Mouse (Mus musculus) MEL (cell line): ENCODE measurements around the gene Gatb.

Experiments
- CHD1 ChIP-seq: IDR thresholded peaks from 2 replicates; pipeline ENCODE4 v1.6.1; 2012; ENCODE audit warnings: low read depth, mild to moderate bottlenecking, inconsistent platforms, low read length, improper control_type of control experiment
- CTCF ChIP-seq, 3 experiments: IDR thresholded peaks in 2 of 3; conservative IDR thresholded peaks in 1 of 3; 2 replicates each; pipeline ENCODE4 v1.5.1; 2011 to 2012; ENCODE audit warnings: low read length in 3 of 3, low read depth in 2 of 3, mild to moderate bottlenecking in 2 of 3, improper control_type of control experiment in 1 of 3, inconsistent platforms in 1 of 3, mixed read lengths in 1 of 3, moderate library complexity in 1 of 3; ENCODE audit not compliant: control insufficient read depth in 1 of 3, insufficient read depth in 1 of 3, poor library complexity in 1 of 3, severe bottlenecking in 1 of 3
- E2F4 ChIP-seq: IDR thresholded peaks from 2 replicates; pipeline ENCODE4 v1.6.1; 2011; ENCODE audit warnings: low read depth, low read length, improper control_type of control experiment, borderline replicate concordance
- ELF1 ChIP-seq: IDR thresholded peaks from 2 replicates; pipeline ENCODE4 v1.6.1; 2014; ENCODE audit warnings: low read depth, mild to moderate bottlenecking, inconsistent platforms, low read length, improper control_type of control experiment, moderate library complexity
- EP300 ChIP-seq, 2 experiments: IDR thresholded peaks; 2 replicates each; pipeline ENCODE4 v1.6.1; 2011; ENCODE audit warnings: improper control_type of control experiment in 2 of 2, low read length in 2 of 2, low read depth in 1 of 2, mild to moderate bottlenecking in 1 of 2
- MAZ ChIP-seq: IDR thresholded peaks from 2 replicates; pipeline ENCODE4 v1.6.1; 2012; ENCODE audit warnings: low read depth, mild to moderate bottlenecking, inconsistent platforms, low read length, improper control_type of control experiment
- MEF2A ChIP-seq: IDR thresholded peaks from 2 replicates; pipeline ENCODE4 v1.6.1; 2014; ENCODE audit warnings: low read depth, mild to moderate bottlenecking, inconsistent platforms, low read length, improper control_type of control experiment; ENCODE audit not compliant: poor library complexity, insufficient replicate concordance, severe bottlenecking; ENCODE audit errors: extremely low read depth
- MYC ChIP-seq: IDR thresholded peaks from 2 replicates; pipeline ENCODE4 v1.6.1; 2011; ENCODE audit warnings: low read depth, mild to moderate bottlenecking, low read length, improper control_type of control experiment, moderate library complexity
- POLR2A ChIP-seq, 2 experiments: IDR thresholded peaks; 2 replicates each; pipeline ENCODE4 v1.6.1; 2011 to 2012; ENCODE audit warnings: low read length in 2 of 2, mild to moderate bottlenecking in 2 of 2, control low read depth in 1 of 2, improper control_type of control experiment in 1 of 2, low read depth in 1 of 2, moderate library complexity in 1 of 2; ENCODE audit not compliant: control insufficient read depth in 1 of 2, insufficient read depth in 1 of 2, poor library complexity in 1 of 2
- POLR2AphosphoS2 ChIP-seq: IDR thresholded peaks from 2 replicates; pipeline ENCODE4 v1.6.1; 2011; ENCODE audit warnings: low read length, improper control_type of control experiment
- SIN3A ChIP-seq: IDR thresholded peaks from 2 replicates; pipeline ENCODE4 v1.6.1; 2012; ENCODE audit warnings: low read length, improper control_type of control experiment, inconsistent platforms
- TAL1 ChIP-seq: IDR thresholded peaks from 2 replicates; pipeline ENCODE4 v1.6.1; 2012; ENCODE audit warnings: mild to moderate bottlenecking, inconsistent platforms, low read length, moderate library complexity, mixed read lengths
- ZMIZ1 ChIP-seq: IDR thresholded peaks from 2 replicates; pipeline ENCODE4 v1.6.1; 2012; ENCODE audit warnings: low read depth, mild to moderate bottlenecking, inconsistent platforms, low read length, improper control_type of control experiment, moderate library complexity
- ZNF384 ChIP-seq: IDR thresholded peaks from 2 replicates; pipeline ENCODE4 v1.6.1; 2012; ENCODE audit warnings: low read depth, mild to moderate bottlenecking, inconsistent platforms, low read length, improper control_type of control experiment

DNA sequence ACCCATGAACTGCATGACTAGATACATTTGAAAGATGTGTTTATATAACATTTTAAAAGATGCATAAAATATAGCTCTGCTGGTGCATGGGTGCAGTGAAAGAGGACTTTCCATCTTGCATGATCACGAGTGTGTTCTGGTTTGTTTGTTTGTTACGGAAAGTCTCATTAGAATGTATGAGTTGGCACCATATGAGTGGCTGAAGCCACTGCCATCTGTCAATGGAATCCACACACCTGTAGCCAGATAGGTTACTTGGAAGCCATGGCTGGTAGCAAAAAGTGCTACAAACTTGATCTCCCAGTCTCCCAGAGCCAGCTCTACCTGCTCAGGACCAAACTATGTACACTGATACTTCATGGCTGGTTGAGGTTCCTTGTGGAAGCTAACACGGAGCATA lies 81.6 kb downstream of the Gatb start:
- TF ChIP-seq EP300 (IDR thresholded peaks at IDR 0.05; ENCODE audit: low read depth in 1 of 2, low read length in 2 of 2): no peak
- TF ChIP-seq TAL1: no peak
- no peak for TF ChIP-seq POLR2A (IDR thresholded peaks at IDR 0.05; ENCODE audit: control insufficient read depth in 1 of 2, insufficient read depth in 1 of 2, low read depth in 1 of 2, low read length in 2 of 2, poor library complexity in 1 of 2)
- no peak for TF ChIP-seq MYC
- no peak for TF ChIP-seq CTCF (IDR thresholded peaks at IDR 0.05 in 2 of 3, conservative IDR thresholded peaks at IDR 0.05 in 1 of 3; ENCODE audit: control insufficient read depth in 1 of 3, insufficient read depth in 1 of 3, low read depth in 2 of 3, low read length in 3 of 3, poor library complexity in 1 of 3, severe bottlenecking in 1 of 3)
- TF ChIP-seq ELF1: no peak
- no peak for TF ChIP-seq E2F4
- no peak for TF ChIP-seq POLR2AphosphoS2
- no peak for TF ChIP-seq MAZ
- TF ChIP-seq ZNF384: no peak
- no peak for TF ChIP-seq CHD1
- no peak for TF ChIP-seq MEF2A
- TF ChIP-seq SIN3A: no peak
- TF ChIP-seq ZMIZ1: no peak
